Comparison of ENCODE assay signal across 21 mouse cellular contexts in genomic region chr13:98715443-98715990, GRCm38 (mm10). TPM values are rescaled to one million over a fixed set of nuclear protein-coding genes. Genes with fewer than 3 reads are reported as not detected.
DNase-seq lines count a peak whose midpoint lies in the region; ATAC-seq lines count a peak whose summit lies in the region.
"Had no signal": no experiment of that assay in that cellular context is flagged by ENCODE, and none has a peak within 500 bp of the region (broad histone marks: within the 10 kb centered on the region; RNA-seq: fewer than 3 reads in every experiment).

No protein-coding gene starts in this region.

- no peaks in the 10 kb centered on the region for H3K27me3 ChIP-seq in lung, embryonic 16.5 days (ENCODE audit: control insufficient read depth, insufficient read depth, low read depth, low read length)
- H3K27me3 ChIP-seq in intestine, embryonic 16.5 days (replicated peaks; ENCODE audit: control insufficient read depth, insufficient read depth, low read length): no peaks in the 10 kb centered on the region
- H3K27me3 ChIP-seq in stomach, embryonic 14.5 days (ENCODE audit: control insufficient read depth, insufficient read depth, low read length): no peaks in the 10 kb centered on the region
- H3K27me3 ChIP-seq: forebrain, embryonic 12.5 days; hindbrain, embryonic 15.5 days; neural tube, embryonic 13.5 days had no signal

- peak overlapping the region; percentile 25; the same call in 1 of the 2 replicates for H3K27ac ChIP-seq in lung, embryonic 16.5 days (ENCODE audit: low read length)
- H3K27ac ChIP-seq in intestine, embryonic 16.5 days (ENCODE audit: low read length): no peak overlapping the region
- H3K27ac ChIP-seq in stomach, embryonic 14.5 days (ENCODE audit: low read length): peak overlapping the region; percentile 44; the same call in 1 of the 2 replicates
- H3K27ac ChIP-seq: forebrain, embryonic 12.5 days; hindbrain, embryonic 15.5 days; neural tube, embryonic 13.5 days had no signal

- H3K9me3 ChIP-seq in lung, embryonic 16.5 days (ENCODE audit: control insufficient read depth, low read length): no peaks in the 10 kb centered on the region
- H3K9me3 ChIP-seq in intestine, embryonic 16.5 days (ENCODE audit: control insufficient read depth, low read length): no peaks in the 10 kb centered on the region
- no peaks in the 10 kb centered on the region for H3K9me3 ChIP-seq in stomach, embryonic 14.5 days (ENCODE audit: control insufficient read depth, low read depth, low read length)
- H3K9me3 ChIP-seq: forebrain, embryonic 12.5 days; hindbrain, embryonic 15.5 days; neural tube, embryonic 13.5 days had no signal

- peak; percentile 66 for ATAC-seq in lung, embryonic 16.5 days (ENCODE audit: low read depth)
- peak; percentile 78; the same call in 1 of the 2 replicates for ATAC-seq in intestine, embryonic 16.5 days
- peak; percentile 70 for ATAC-seq in stomach, embryonic 14.5 days (ENCODE audit: insufficient number of reproducible peaks, insufficient read depth, low FRiP score, low read depth)
- ATAC-seq in megakaryocyte progenitor cell, adult 5-6 weeks (replicated peaks; ENCODE audit: poor library complexity): no peak
- ATAC-seq in megakaryocyte-erythroid progenitor cell, adult 5-6 weeks (replicated peaks; ENCODE audit: low FRiP score, low TSS enrichment, poor library complexity, severe bottlenecking): no peak
- ATAC-seq: activated CD4-positive, CD25-positive, alpha-beta regulatory T cell, adult 4 months had no signal

- peak; percentile 51 for DNase-seq in kidney, adult 9 months
- DNase-seq in kidney, adult 11 months: no peak
- no peak for DNase-seq in lung, postnatal 14 days
- DNase-seq: adrenal gland, postnatal 14 days; cerebellum, adult 11-12 months; cerebellum, postnatal 25 days; gastrocnemius, postnatal 25 days; kidney, postnatal 25 days; layer of hippocampus, adult 9-11 months; right cerebral cortex, postnatal 14 days; thymus, adult 18-20 months had no signal

- H3K4me3 ChIP-seq in lung, embryonic 16.5 days (ENCODE audit: low read length): no peak overlapping the region
- H3K4me3 ChIP-seq in intestine, embryonic 16.5 days (ENCODE audit: low read length): no peak overlapping the region
- no peak overlapping the region for H3K4me3 ChIP-seq in stomach, embryonic 14.5 days (ENCODE audit: low read depth, low read length)
- H3K4me3 ChIP-seq: forebrain, embryonic 12.5 days; hindbrain, embryonic 15.5 days; neural tube, embryonic 13.5 days had no signal

- H3K36me3 ChIP-seq in lung, embryonic 16.5 days (ENCODE audit: control insufficient read depth, insufficient read depth, low read length): no peaks in the 10 kb centered on the region
- no peaks in the 10 kb centered on the region for H3K36me3 ChIP-seq in intestine, embryonic 16.5 days (ENCODE audit: control insufficient read depth, insufficient read depth, low read length)
- no peaks in the 10 kb centered on the region for H3K36me3 ChIP-seq in stomach, embryonic 14.5 days (ENCODE audit: control insufficient read depth, insufficient read depth, low read length)
- H3K36me3 ChIP-seq: forebrain, embryonic 12.5 days; hindbrain, embryonic 15.5 days had no signal

- peaks cover 3% of the 10 kb centered on the region for H3K4me1 ChIP-seq in lung, embryonic 16.5 days (replicated peaks; ENCODE audit: control insufficient read depth, insufficient read depth, low read length)
- H3K4me1 ChIP-seq in intestine, embryonic 16.5 days (ENCODE audit: control insufficient read depth, insufficient read depth, low read length): no peaks in the 10 kb centered on the region
- no peaks in the 10 kb centered on the region for H3K4me1 ChIP-seq in stomach, embryonic 14.5 days (ENCODE audit: control insufficient read depth, insufficient read depth, low read length)
- H3K4me1 ChIP-seq: forebrain, embryonic 12.5 days; hindbrain, embryonic 15.5 days; neural tube, embryonic 13.5 days had no signal

- WGBS in lung, embryonic 16.5 days: 52% methylated on average over 6 of the region's 6 CpGs
- WGBS in intestine, embryonic 16.5 days: 56% methylated on average over 6 of the region's 6 CpGs
- 64% methylated on average over 6 of the region's 6 CpGs for WGBS in stomach, embryonic 14.5 days

- H3K4me2 ChIP-seq in lung, embryonic 16.5 days (ENCODE audit: low read depth, low read length): no peak overlapping the region
- no peak overlapping the region for H3K4me2 ChIP-seq in intestine, embryonic 16.5 days (ENCODE audit: low read depth, low read length)
- H3K4me2 ChIP-seq in stomach, embryonic 14.5 days (replicated peaks; ENCODE audit: low read depth, low read length): no peak overlapping the region
- H3K4me2 ChIP-seq: forebrain, embryonic 12.5 days; heart, embryonic 11.5 days; hindbrain, embryonic 15.5 days; neural tube, embryonic 13.5 days had no signal

- no peak overlapping the region for H3K9ac ChIP-seq in lung, embryonic 16.5 days (ENCODE audit: low read length)
- H3K9ac ChIP-seq in intestine, embryonic 16.5 days (ENCODE audit: low read depth, low read length): no peak overlapping the region
- H3K9ac ChIP-seq in stomach, embryonic 14.5 days (replicated peaks; ENCODE audit: low read depth, low read length): no peak overlapping the region
- H3K9ac ChIP-seq: forebrain, embryonic 12.5 days; hindbrain, embryonic 15.5 days; neural tube, embryonic 13.5 days had no signal

RNA-seq across cellular contexts. Expression of gene Tmem171, which starts 20.9 kb away (rescaled TPM):
- polyA plus RNA-seq in lung, embryonic 16.5 days (2015; fragmentation: Nextera tagmentation; extraction: Ambion mirVana): 24.0 and 27.5 TPM in 2 replicates
- 36.4 and 43.2 TPM in 2 replicates for polyA plus RNA-seq in intestine, embryonic 16.5 days (2015; fragmentation: Nextera tagmentation; extraction: Ambion mirVana)
- 1.9 and 3.2 TPM in 2 replicates for polyA plus RNA-seq in stomach, embryonic 14.5 days (2014; fragmentation: Nextera tagmentation; extraction: Ambion mirVana)
- 0.57 TPM in 1 of 2 replicates, not detected in the other for total RNA-seq in megakaryocyte progenitor cell, adult 5-6 weeks (2015)
- total RNA-seq in megakaryocyte progenitor cell, adult 5-6 weeks (2017): not detected in 2 replicates
- total RNA-seq in megakaryocyte-erythroid progenitor cell, adult 5-6 weeks (2014; fragmentation: Nextera tagmentation): not detected in 2 replicates
- not detected in 2 replicates for total RNA-seq in megakaryocyte-erythroid progenitor cell, adult 5-6 weeks (2017)
- polyA plus RNA-seq: forebrain, embryonic 12.5 days; hindbrain, embryonic 15.5 days; neural tube, embryonic 13.5 days had no signal

Comparison
In these comparisons a context has a peak if more than half of its experiments do, and no peak if none do; other contexts are left out.
1. ATAC-seq: peak in lung, embryonic 16.5 days (single experiment), intestine, embryonic 16.5 days (single experiment) and stomach, embryonic 14.5 days (single experiment); none in megakaryocyte progenitor cell, adult 5-6 weeks (single experiment) and megakaryocyte-erythroid progenitor cell, adult 5-6 weeks (single experiment).